Mouse (Mus musculus) left cerebral cortex, adult 2 months (tissue): ENCODE results near the gene Tgtp2. TPM values are rescaled to one million over a fixed set of nuclear protein-coding genes. Genes with fewer than 3 reads are reported as not detected.
"Not testable (repeated sequence)": the region's sequence is repeated elsewhere in the genome, so short reads cannot be mapped to it uniquely, and the experiment has no call there.

Experiments
- DNase-seq, 2 experiments: peaks; one replicate each; pipeline ENCODE4 v3.0.0; 2021 to 2022; ENCODE audit warnings: low spot score in 2 of 2, mixed read lengths in 1 of 2; ENCODE audit errors: extremely low spot score in 1 of 2
- H3K27ac ChIP-seq: fragments of 200-600 bp; 2 replicates; pipeline ENCODE4 v1.8.1; 2022
- H3K4me3 ChIP-seq: fragments of 200-600 bp; 2 replicates; pipeline ENCODE4 v1.8.1; 2022
- CTCF ChIP-seq: fragments of 200-600 bp; IDR thresholded peaks from 2 replicates; pipeline ENCODE4 v1.8.1; 2022; ENCODE audit warnings: antibody characterized with exemption, mild to moderate bottlenecking, moderate library complexity
- intact Hi-C: fragments of 180-260 bp; cut with DNase I; formaldehyde crosslinking; loops from one replicate; pipeline ENCODE4 v1.15.1; 2025
- total RNA-seq, 2 experiments: library from RNA; stranded (reverse); gene quantifications; 2 replicates each; pipeline ENCODE4 v1.2.3; 2021

The Tgtp2 gene
- total RNA-seq, 2 experiments from 2014 or later: 0.50 TPM; not detected in 1

- intact Hi-C loops: no loop called here
- no peak for TF ChIP-seq CTCF
- Histone ChIP-seq H3K27ac (no peak overlapping the region), H3K4me3 (no peak overlapping the region)
- DNase-seq: no peak
Observed at GRCm38 (mm10) chr11:49083808-49084207, 19.8 kb upstream of the Tgtp2 start.

GRCm38 (mm10) chr11:49083146-49083545, 19.1 kb upstream of the Tgtp2 start:
- intact Hi-C loops: no loop called here
- no peak overlapping the region for H3K4me3 ChIP-seq
- no peak overlapping the region for H3K27ac ChIP-seq
- DNase-seq: no peak
- TF ChIP-seq CTCF: no peak

DNA sequence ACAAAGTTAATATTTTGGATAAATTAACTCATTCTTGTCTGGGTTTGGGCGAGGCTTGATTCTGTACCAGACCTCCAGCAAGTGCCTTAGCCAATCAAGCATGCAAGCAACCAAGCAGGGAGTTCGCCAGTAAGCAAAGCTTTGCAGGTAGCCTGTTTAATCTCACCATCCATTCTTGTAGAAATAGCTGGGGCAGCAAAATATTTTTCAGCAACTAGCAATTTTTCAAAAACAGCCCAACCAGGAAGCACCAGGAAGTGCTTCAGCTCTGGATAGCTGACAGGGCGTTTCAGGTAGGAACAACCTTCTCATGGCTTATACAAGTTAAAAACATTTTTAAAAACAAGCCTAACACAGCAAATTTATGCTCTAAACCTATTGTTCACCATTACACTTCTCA, 17.9 kb upstream of the Tgtp2 start:
- intact Hi-C loops: no loop called here
- TF ChIP-seq CTCF: no peak
- H3K27ac ChIP-seq: peak overlapping the region; percentile 1; the same call in 1 of the 2 replicates
- no peak overlapping the region for H3K4me3 ChIP-seq
- DNase-seq: no peak

DNA sequence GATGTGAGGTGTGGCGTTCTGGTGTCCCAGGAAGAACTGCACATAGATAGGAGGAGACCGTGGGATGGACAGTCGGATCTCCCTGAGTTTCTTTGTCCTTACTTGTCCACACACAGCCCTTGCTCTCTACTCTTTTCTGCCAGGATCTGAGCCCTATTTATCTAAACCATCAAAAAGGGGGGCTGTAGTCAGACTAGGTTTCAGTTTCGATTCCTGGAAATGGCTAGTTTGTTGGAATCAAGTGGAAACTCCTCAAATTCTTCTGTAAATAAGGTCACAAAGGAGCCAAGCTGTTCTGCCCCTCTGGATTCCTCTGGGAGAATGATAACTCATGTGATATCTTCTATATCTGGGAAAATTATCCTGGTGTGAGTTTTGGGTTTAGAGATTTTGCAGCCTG, 17.4 kb upstream of the Tgtp2 start:
- no peak overlapping the region for H3K4me3 ChIP-seq
- no peak overlapping the region; the same call in 1 of the 2 replicates for H3K27ac ChIP-seq
- intact Hi-C loops: no loop called here
- no peak for DNase-seq
- no peak for TF ChIP-seq CTCF

- TF ChIP-seq CTCF: no peak
- no peak for DNase-seq
- H3K27ac ChIP-seq: no peak overlapping the region
- intact Hi-C loops: no loop called here
- H3K4me3 ChIP-seq: no peak overlapping the region
Observed at GRCm38 (mm10) chr11:49080636-49081035, 16.6 kb upstream of the Tgtp2 start.

- no peak for DNase-seq
- Histone ChIP-seq H3K27ac (no peak overlapping the region), H3K4me3 (no peak overlapping the region)
- intact Hi-C loops: loop anchor here (1.0 kb wide), 1 partner anchor 156 kb away; no protein-coding TSS in a partner anchor
- no peak for TF ChIP-seq CTCF
Observed at GRCm38 (mm10) chr11:49078719-49079118, 14.7 kb upstream of the Tgtp2 start.

DNA sequence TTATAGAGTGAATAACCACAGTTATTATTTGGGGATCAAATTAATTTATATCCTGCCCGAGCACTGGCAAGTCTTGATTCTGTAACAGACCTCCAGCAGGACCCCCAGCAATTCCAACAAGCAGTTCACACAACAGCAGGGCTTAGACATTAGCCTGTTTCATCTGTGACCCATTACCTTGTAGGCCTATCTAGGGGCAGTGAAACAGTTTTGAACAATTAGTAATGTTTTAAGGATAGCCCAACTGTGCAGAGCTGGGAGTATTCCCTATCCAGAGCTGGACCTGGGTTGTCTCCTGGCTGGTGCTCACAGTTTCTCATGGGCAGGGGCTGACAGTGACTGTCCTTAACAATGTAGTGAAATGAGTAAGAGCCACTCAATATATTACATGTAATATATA, 13.0 kb upstream of the Tgtp2 start:
- DNase-seq: no peak
- intact Hi-C loops: no loop called here
- Histone ChIP-seq H3K4me3 (no peak overlapping the region), H3K27ac (no peak overlapping the region; the same call in 1 of the 2 replicates)
- TF ChIP-seq CTCF: no peak

GRCm38 (mm10) chr11:49076001-49076757, 12.2 kb upstream of the Tgtp2 start, which contains the start of gene Ifi47:
TSS of gene Ifi47 (plus strand) at chr11:49076587.
- H3K4me3 ChIP-seq, intact Hi-C loops, DNase-seq: not testable (repeated sequence)
- H3K27ac ChIP-seq: peak within 1 kb of the TSS; percentile 36

DNA sequence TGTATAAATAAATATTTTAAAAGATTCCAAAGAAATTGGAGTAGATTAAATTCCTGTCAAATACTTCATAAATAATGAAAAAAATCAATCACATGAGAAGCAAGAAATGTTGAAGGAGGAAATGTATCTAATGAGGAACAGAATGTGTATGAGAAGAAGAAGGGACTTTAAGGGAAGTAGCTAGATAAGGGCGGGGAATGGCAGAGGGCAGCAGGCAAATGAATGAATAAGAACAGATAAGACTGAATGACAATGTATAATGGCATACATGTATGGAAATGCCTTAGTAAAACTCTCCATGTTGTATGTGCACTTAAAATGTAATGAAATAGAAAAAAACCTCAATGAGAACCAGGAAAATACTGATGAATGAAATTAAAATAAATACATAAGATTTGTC, 4.4 kb upstream of the Tgtp2 start:
- Histone ChIP-seq H3K27ac (no peak overlapping the region), H3K4me3 (no peak overlapping the region)
- no peak for DNase-seq
- TF ChIP-seq CTCF: no peak
- intact Hi-C loops: no loop called here

DNA sequence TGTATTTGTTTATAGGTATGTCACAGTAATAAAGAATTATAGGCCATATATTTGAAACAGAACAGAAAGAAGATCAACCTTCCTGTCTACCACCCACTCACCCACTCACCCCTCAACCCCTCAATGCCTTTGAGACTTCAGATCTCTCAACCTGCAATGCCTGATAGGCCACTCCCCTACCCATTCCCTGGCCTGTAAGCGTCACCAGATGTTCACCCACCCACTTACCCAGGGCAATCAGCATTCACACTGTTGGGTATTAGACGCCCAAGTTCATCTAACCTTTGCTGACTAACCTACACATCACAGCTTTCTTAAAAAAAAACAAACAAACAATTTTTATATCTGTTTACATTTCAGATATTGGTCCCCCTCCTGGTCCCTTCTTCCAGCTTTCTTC, 2.1 kb downstream of the Tgtp2 start:
- intact Hi-C loops, H3K4me3 ChIP-seq, DNase-seq: not testable (repeated sequence)

DNA sequence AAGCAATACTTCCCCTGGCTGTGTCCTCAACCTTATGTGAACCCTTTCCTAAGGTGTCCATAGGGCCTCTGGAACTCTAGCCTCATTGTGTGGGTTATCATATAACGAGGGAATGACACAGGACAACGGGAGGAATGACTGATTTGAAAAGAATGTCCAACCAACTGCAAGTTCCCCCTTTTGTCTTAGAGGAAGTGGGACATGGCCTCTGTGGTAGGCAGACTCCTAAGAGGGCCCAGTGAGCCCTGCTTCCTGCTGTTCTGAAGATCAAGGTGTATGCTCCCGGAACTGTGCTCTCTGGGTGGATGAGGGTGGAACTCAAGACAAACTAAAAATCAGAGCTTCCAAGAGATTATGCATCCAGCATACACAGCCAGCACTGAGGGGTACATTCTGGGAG, 3.9 kb downstream of the Tgtp2 start:
- intact Hi-C loops, DNase-seq, H3K27ac ChIP-seq, H3K4me3 ChIP-seq: not testable (repeated sequence)

More for the DNA sequence above, 2.1 kb downstream of the Tgtp2 start:
- H3K27ac ChIP-seq: not testable (repeated sequence)

- intact Hi-C loops, H3K27ac ChIP-seq, DNase-seq, H3K4me3 ChIP-seq: not testable (repeated sequence)
Observed at GRCm38 (mm10) chr11:49051894-49052293, 12.1 kb downstream of the Tgtp2 start.

- H3K27ac ChIP-seq, H3K4me3 ChIP-seq, intact Hi-C loops, DNase-seq: not testable (repeated sequence)
Observed at GRCm38 (mm10) chr11:49051093-49051891, 12.7 kb downstream of the Tgtp2 start, which contains the start of gene 9930111J21Rik2. TSS of gene 9930111J21Rik2 (minus strand) at chr11:49051242.

DNA sequence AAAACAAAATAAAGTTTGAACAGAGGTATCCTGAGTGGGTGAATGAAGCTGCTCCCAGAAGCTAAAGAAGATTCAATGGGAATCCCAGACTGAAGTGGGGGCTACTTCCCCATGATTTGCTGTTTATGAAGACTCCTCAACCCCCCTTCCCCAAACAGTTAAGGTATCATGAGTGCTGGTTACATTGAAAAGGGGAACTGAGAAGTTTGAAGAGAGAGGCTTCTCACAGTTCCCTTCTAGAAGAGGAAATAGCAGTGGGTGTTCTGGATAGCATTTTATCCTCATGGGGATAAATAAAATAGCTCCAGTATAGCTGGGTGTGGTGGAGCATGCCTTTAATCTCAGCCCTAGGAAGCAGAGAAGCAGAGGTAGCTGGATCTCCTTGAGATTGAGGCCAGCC, 13.9 kb downstream of the Tgtp2 start:
- DNase-seq, H3K4me3 ChIP-seq, intact Hi-C loops, H3K27ac ChIP-seq: not testable (repeated sequence)

DNA sequence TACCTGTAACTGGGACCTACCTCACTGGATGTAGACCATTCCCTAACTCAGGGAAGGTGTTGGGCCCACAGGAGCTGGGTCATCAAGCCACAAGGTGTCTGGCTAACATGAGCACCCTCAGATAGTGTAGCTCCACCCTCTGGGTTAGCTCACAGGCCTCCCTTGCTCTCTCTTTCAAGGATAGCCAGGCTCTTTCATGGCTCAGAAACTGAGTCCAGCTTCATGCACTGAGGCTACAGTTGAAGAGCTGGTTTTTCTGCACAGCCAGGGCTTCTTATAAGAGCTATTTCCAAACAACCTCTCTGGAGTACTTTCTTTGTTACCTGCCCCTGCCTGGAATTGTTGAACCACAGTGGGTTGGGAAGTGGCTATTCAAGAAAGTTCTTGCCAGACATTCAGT, 51.9 kb downstream of the Tgtp2 start:
- H3K4me3 ChIP-seq, DNase-seq, H3K27ac ChIP-seq, intact Hi-C loops: not testable (repeated sequence)
